Mouse (Mus musculus): ENCODE results near the gene Robo1. TPM values are rescaled to one million over a fixed set of nuclear protein-coding genes. Genes with fewer than 3 reads are reported as not detected.
"Not testable (repeated sequence)": the region's sequence is repeated elsewhere in the genome, so short reads cannot be mapped to it uniquely, and the experiment has no call there.

The Robo1 gene
- polyA plus RNA-seq, 1 experiment from 2014 or later, result 18.3 TPM

DNA sequence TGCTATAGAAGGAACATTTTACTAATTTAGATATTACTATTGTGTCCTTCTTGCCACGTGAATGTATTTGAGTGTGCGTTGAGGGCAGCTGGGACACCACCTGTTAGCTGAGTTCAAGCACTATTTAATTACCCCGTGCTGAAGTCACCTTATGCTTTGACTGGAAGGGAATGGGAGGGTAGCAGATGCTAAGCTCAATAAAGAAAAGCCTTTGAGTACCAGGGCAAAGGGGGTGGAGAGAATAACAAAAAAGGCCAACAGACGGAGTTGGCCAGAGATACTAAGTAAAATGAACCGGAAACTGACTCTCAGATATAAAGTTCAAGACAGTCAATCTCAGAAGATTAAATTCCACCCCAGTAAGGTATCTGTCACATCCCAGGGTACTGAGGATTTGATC lies 245.6 kb downstream of the Robo1 start:
- no peak overlapping the region for H3K9ac ChIP-seq
- no peaks in the 10 kb centered on the region for H3K9me3 ChIP-seq
- H3K4me3 ChIP-seq, result no peak overlapping the region
- no peaks in the 10 kb centered on the region for H3K27me3 ChIP-seq (replicated peaks)
- no peak for ATAC-seq (ENCODE audit: extremely low read depth, insufficient number of reproducible peaks, low FRiP score, low TSS enrichment)
- H3K4me1 ChIP-seq, result no peaks in the 10 kb centered on the region
- H3K4me2 ChIP-seq, result no peak overlapping the region
- H3K27ac ChIP-seq (replicated peaks), result no peak overlapping the region
- 55% methylated on average over 5 of the region's 5 CpGs for WGBS
- H3K36me3 ChIP-seq, result no peaks in the 10 kb centered on the region

DNA sequence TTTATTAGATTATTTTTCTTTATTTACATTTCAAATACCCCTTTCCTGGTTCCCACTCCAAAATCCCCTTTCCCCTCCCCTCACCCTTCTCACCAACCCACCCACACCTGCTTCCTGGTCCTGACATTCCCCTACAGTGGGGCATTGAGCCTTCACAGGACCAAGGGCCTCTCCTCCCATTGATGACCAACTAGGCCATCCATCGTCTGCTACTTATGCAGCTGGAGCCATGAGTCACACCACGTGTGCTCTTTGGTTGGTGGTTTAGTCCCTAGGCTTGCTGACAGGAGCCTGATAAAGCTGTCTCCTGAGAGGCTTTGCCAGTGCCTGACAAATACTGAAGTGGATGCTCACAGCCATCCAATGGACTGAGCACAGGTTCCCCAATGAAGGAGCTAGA lies 254.0 kb downstream of the Robo1 start:
- not testable (repeated sequence) for H3K27ac ChIP-seq (replicated peaks); H3K9ac ChIP-seq; H3K9me3 ChIP-seq; H3K27me3 ChIP-seq (replicated peaks); H3K36me3 ChIP-seq; H3K4me1 ChIP-seq; H3K4me3 ChIP-seq; ATAC-seq (ENCODE audit: extremely low read depth, insufficient number of reproducible peaks, low FRiP score, low TSS enrichment); H3K4me2 ChIP-seq
- WGBS, result 23% methylated on average over 2 of the region's 2 CpGs

DNA sequence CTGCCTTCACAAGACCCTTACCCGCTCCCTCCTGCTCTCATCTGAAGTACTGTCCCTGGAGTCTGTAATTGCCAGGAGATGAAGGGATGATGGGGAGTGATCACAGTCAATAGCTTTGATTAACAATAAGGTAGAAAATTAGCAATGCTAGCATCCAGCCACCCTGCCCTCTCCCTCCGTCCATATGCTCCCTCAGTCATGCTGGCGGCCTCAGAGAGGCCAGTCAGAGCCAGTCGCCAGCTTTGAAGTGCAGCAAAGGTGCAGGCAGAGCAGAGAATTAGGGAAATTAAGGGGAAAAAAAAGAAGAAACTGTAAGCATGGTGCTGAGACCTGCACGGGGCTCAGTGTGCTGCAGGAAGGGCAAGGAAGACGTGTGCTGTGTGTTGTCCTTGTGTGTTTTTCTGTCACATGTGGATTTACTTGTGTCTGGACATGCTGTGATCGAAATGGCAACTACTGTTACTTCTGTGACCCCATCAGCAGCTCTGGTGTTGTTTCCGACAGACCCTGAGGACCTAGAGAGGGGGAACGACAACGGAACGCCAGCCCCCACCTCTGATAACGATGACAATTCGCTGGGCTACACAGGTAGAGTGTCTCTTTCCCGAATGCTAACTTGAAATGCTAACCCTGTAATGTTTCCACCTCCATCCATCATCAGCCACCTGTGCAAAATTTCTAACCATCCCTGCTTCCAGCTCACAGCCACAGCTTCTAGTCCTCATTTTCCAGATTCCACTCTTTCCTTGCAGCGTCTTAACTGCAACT lies 255.3 kb downstream of the Robo1 start:
- 24% methylated on average over 15 of the region's 15 CpGs for WGBS
- H3K4me2 ChIP-seq, result peak overlapping the region; percentile 40

DNA sequence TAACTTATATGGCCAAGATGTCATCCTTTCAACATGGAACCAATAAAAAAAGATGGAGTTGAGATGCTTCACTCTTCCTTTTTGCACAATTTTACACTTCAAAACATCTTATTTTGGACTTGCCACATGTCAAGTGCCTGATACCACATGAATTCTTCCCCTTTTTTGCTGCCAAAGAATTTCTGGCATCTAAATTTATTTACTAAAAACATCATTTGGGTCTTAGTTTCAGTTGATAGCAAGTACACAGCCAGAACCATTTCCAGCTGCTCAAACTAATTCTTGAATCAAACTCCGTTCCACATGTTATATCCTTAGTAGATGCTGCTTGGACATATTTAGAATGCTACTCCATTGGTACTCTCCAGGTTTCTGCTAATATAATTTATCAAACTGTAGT lies 267.1 kb downstream of the Robo1 start:
- 88% methylated on average over 1 of the region's 1 CpGs for WGBS
- H3K4me2 ChIP-seq, result no peak overlapping the region

More for the DNA sequence above, 255.3 kb downstream of the Robo1 start:
- no peaks in the 10 kb centered on the region; the same call in 1 of the 2 replicates for H3K4me1 ChIP-seq
- no peaks in the 10 kb centered on the region for H3K27me3 ChIP-seq (replicated peaks)
- H3K9ac ChIP-seq, result no peak overlapping the region
- peak overlapping the region; percentile 16; the same call in 1 of the 2 replicates for H3K4me3 ChIP-seq
- no peak overlapping the region for H3K27ac ChIP-seq (replicated peaks)
- ATAC-seq (ENCODE audit: extremely low read depth, insufficient number of reproducible peaks, low FRiP score, low TSS enrichment), result no peak
- H3K36me3 ChIP-seq, result no peaks in the 10 kb centered on the region
- no peaks in the 10 kb centered on the region for H3K9me3 ChIP-seq

DNA sequence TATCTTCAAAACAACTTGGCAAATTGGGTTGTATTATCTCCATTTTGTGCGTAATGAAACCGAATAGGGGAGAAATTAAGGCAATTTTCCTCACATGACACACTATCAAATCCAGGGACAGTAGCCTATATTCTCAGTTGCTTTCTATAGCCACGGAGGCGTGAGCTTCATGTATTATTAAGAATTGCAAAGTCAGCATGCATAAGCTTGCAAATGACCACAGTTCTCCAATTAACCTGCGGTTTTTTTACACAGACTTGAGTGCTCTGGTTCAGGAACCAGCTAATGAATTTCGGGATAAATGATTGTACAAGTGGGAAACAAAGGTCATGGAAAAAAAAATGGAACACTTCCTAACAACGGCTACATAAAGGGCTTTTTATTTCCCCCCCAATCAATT lies 268.9 kb downstream of the Robo1 start:
- no peak for ATAC-seq (ENCODE audit: extremely low read depth, insufficient number of reproducible peaks, low FRiP score, low TSS enrichment)
- Histone ChIP-seq H3K27me3 (replicated peaks) (no peaks in the 10 kb centered on the region), H3K9ac (no peak overlapping the region)

More for the DNA sequence above, 267.1 kb downstream of the Robo1 start:
- ATAC-seq (ENCODE audit: extremely low read depth, insufficient number of reproducible peaks, low FRiP score, low TSS enrichment), result no peak
- no peak overlapping the region for H3K4me3 ChIP-seq
- no peaks in the 10 kb centered on the region for H3K9me3 ChIP-seq
- no peak overlapping the region for H3K9ac ChIP-seq
- H3K4me1 ChIP-seq, result 0 out of 2 replicates have a peak, but pooled peaks cover 3% of the 10 kb centered on the region
- H3K36me3 ChIP-seq, result no peaks in the 10 kb centered on the region
- no peak overlapping the region for H3K27ac ChIP-seq (replicated peaks)
- no peaks in the 10 kb centered on the region for H3K27me3 ChIP-seq (replicated peaks)

DNA sequence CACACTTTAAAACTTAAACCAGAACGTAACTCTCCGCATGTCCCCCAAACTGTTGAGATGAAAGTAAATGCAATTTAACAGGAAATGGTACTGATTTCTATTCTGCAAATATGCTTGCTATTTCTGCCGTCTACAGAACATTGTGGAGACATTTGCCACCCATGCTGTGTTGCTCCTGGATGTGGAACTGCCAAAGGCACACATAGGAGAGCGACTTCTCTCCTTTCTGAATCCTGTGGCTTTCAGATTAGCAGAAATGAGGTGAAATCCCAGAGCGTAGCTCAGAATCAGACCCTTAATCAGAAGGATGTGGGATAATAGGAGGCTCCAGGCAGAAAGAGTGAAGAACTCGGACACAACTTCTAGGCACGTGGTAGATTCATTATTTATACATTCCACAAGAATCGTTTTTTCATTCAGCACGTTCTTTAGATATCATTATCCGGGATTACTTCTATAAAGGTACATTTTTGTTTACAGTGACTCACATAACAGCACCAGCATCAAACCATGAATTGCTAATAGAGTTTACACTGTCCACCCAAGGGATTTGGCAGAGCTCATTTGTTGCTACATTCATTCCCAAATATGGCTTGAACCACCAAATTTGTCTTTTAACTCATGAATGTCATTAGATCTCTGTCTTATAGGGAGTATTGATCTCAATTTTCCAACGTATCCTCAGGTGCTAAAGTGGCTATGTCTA lies 276.5 kb downstream of the Robo1 start:
- H3K27me3 ChIP-seq (replicated peaks), result no peaks in the 10 kb centered on the region
- no peak for ATAC-seq (ENCODE audit: extremely low read depth, insufficient number of reproducible peaks, low FRiP score, low TSS enrichment)
- H3K36me3 ChIP-seq, result no peaks in the 10 kb centered on the region
- no peak overlapping the region for H3K4me2 ChIP-seq
- 73% methylated on average over 11 of the region's 11 CpGs for WGBS
- H3K4me1 ChIP-seq, result peaks cover 11% of the 10 kb centered on the region; the same call in 1 of the 2 replicates
- no peak overlapping the region for H3K9ac ChIP-seq
- H3K4me3 ChIP-seq, result no peak overlapping the region
- H3K27ac ChIP-seq (replicated peaks), result no peak overlapping the region
- H3K9me3 ChIP-seq, result no peaks in the 10 kb centered on the region

More for the DNA sequence above, 268.9 kb downstream of the Robo1 start:
- H3K4me1 ChIP-seq, result peaks cover 11% of the 10 kb centered on the region; the same call in 1 of the 2 replicates
- no peak overlapping the region for H3K27ac ChIP-seq (replicated peaks)
- no peak overlapping the region for H3K4me3 ChIP-seq
- WGBS, result 73% methylated on average over 7 of the region's 7 CpGs
- H3K9me3 ChIP-seq, result no peaks in the 10 kb centered on the region
- no peak overlapping the region for H3K4me2 ChIP-seq
- no peaks in the 10 kb centered on the region for H3K36me3 ChIP-seq

DNA sequence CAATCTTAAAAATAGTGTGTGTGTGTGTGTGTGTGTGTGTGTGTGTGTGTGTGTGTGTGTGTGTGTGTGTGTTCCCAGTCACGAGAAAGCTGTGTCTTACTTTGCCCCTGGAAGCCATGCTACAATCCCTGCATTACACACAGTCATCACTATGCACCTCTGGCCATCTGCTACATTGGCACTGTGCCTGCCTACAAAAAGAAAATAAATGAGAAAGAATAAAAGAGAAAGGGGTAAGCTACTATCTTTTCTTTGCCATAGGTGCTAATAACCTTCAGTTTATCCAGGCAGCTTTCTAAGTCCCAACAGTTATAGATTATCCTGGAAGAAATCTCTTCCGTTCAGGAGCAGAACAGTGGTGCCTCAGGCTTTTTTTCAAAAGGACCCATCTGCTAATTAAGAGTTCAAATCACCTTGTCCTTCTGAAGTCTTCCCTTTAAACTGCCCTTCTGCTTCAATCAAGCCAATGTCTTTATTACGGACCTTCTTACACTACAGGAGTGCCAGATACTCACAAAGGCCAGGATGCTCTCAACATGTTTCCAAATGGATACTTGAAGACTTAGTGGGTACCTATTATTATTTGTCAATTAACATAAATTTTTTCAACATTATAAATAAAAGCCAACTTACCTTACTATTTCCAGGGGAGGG lies 277.2 kb downstream of the Robo1 start:
- ATAC-seq (ENCODE audit: extremely low read depth, insufficient number of reproducible peaks, low FRiP score, low TSS enrichment), result no peak
- H3K27ac ChIP-seq (replicated peaks), result no peak overlapping the region
- peaks cover 6% of the 10 kb centered on the region; the same call in 1 of the 2 replicates for H3K4me1 ChIP-seq
- H3K36me3 ChIP-seq, result no peaks in the 10 kb centered on the region
- H3K27me3 ChIP-seq (replicated peaks), result no peaks in the 10 kb centered on the region
- no peaks in the 10 kb centered on the region for H3K9me3 ChIP-seq
- 68% methylated on average over 3 of the region's 3 CpGs for WGBS
- H3K4me2 ChIP-seq, result no peak overlapping the region
- no peak overlapping the region for H3K9ac ChIP-seq
- H3K4me3 ChIP-seq, result no peak overlapping the region

DNA sequence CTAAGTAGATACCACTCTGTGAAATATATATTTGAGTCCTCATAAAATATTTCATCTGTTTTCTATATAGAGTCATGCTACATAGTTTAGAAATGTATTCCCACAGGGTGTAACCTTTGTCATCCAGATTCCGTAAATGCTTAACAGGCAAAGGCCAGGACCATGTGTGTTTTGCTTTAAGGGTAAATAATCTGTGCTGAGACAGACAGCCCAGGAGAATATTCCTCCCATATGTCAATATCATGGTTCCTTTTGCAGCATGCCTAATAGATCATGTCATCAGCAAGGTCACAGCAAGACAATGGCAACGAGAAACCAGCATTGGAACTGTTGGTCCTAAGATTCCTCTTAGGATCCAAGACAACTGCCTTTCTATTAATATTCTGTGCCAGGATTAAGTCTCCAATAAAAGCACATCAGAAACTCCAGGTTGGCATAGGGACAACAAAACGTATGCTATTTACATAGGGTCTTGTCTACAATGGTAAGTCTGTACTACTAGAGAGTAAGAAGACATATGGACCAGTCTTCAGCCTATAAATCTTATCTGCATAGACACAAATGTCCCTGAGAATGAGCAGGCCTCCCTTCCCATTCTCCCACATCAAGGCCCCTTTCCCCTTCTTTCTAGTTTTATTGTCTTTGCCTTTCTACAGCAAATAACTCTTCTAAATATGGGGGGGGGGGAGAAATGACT lies 279.4 kb downstream of the Robo1 start:
- Histone ChIP-seq H3K36me3 (no peaks in the 10 kb centered on the region), H3K4me3 (no peak overlapping the region), H3K9ac (no peak overlapping the region), H3K4me1 (no peaks in the 10 kb centered on the region), H3K9me3 (no peaks in the 10 kb centered on the region), H3K27ac (replicated peaks) (no peak overlapping the region), H3K4me2 (no peak overlapping the region), H3K27me3 (replicated peaks) (no peaks in the 10 kb centered on the region)
- 62% methylated on average over 3 of the region's 3 CpGs for WGBS
- no peak for ATAC-seq (ENCODE audit: extremely low read depth, insufficient number of reproducible peaks, low FRiP score, low TSS enrichment)

DNA sequence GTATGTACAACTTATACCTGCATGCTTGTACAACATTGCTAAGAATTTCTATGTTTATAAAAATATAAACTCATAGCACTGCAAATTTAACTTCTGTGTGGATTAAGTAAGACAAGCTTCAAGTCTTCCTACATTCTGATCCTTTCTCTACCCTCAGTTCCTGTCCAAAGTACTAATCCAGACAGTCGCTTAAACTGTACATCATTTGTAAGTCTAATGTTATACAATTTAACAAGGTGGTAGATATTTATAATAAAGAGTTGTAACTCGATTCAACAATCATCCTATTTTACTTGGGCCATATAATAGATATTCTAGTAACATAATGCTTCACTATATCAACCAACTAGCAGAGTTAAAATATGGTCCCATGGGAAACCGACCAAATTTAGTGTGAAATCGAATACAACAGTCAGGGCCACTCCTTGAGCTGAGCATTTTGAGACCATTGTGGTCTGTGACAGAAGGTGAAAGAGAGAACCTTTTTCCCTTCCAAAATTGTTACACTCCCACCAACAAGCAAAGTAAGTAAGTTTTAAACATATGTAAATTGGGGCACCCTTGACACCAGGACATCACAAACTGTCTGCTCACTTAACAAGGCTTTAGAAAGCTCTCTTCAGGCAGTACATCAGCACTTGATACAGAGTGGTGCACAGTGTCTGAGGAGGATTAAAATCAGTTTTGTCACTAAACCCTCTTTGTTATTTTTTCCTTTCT lies 295.5 kb downstream of the Robo1 start:
- Histone ChIP-seq H3K9me3 (no peaks in the 10 kb centered on the region), H3K4me1 (no peaks in the 10 kb centered on the region), H3K4me3 (no peak overlapping the region), H3K27ac (replicated peaks) (no peak overlapping the region), H3K9ac (no peak overlapping the region), H3K36me3 (no peaks in the 10 kb centered on the region), H3K4me2 (no peak overlapping the region), H3K27me3 (replicated peaks) (no peaks in the 10 kb centered on the region)
- no peak for ATAC-seq (ENCODE audit: extremely low read depth, insufficient number of reproducible peaks, low FRiP score, low TSS enrichment)
- WGBS, result 73% methylated on average over 4 of the region's 4 CpGs

DNA sequence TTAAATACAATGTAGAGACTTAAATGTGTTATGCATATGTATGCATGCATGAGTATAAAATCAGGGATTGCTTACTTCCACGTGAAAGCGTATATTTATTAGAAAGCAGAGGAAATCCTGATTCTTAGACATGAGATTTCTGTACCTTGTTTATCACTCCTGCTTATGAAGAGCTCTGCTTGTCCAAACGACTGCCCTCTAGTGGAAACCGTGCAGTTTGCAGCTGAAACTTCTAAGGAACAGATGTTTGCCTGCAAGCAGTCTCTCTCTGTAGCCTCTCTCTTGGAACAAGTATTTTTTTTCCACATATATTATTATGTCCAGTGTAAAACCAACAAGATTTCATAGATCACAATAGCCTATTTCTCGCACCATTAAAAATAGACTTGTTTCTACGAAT lies 297.0 kb downstream of the Robo1 start:
- no peaks in the 10 kb centered on the region for H3K36me3 ChIP-seq
- no peaks in the 10 kb centered on the region for H3K27me3 ChIP-seq (replicated peaks)
- no peak for ATAC-seq (ENCODE audit: extremely low read depth, insufficient number of reproducible peaks, low FRiP score, low TSS enrichment)
- no peaks in the 10 kb centered on the region for H3K9me3 ChIP-seq
- no peak overlapping the region for H3K9ac ChIP-seq
- 20% methylated on average over 6 of the region's 6 CpGs for WGBS
- H3K4me3 ChIP-seq, result no peak overlapping the region
- no peaks in the 10 kb centered on the region for H3K4me1 ChIP-seq
- no peak overlapping the region for H3K27ac ChIP-seq (replicated peaks)
- no peak overlapping the region for H3K4me2 ChIP-seq
